Mouse (Mus musculus): ENCODE data around the gene Sncb. TPM values are rescaled to one million over a fixed set of nuclear protein-coding genes. Genes with fewer than 3 reads are reported as not detected.

Sncb gene
- polyA plus RNA-seq, 1 experiment from 2014 or later = not detected

DNA sequence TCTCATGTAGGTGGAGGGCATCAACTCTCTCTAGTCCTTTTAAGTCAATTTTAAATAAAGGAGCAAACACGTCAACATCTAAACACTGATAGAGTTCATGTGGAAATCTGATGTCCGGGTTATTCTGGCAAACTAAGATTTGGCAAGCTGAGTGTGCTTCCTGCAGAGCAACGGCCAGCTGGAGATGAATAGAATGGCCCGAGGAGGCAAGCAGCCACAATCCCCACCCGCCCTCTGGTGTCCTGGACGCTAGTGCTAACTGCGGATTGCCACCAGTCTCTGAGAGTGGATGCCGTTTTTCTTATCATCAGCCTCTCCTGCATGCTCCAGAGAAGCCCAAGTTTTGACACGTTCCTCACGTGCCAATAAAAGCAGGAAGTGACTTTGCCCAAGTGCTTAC is 19.5 kb downstream of the Sncb start:
- Histone ChIP-seq H3K9me3 (ENCODE audit: control insufficient read depth, low read length) (no peaks in the 10 kb centered on the region), H3K4me2 (no peak overlapping the region), H3K4me3 (ENCODE audit: low read depth, low read length) (no peak overlapping the region), H3K4me1 (replicated peaks; ENCODE audit: control insufficient read depth, insufficient read depth, low read length) (no peaks in the 10 kb centered on the region; the same call in 1 of the 2 replicates), H3K27ac (ENCODE audit: low read depth, low read length) (no peak overlapping the region), H3K9ac (ENCODE audit: low read depth, low read length) (no peak overlapping the region), H3K36me3 (ENCODE audit: control insufficient read depth, insufficient read depth, low read length) (no peaks in the 10 kb centered on the region), H3K27me3 (replicated peaks; ENCODE audit: control insufficient read depth, insufficient read depth, low read length) (peaks cover 45% of the 10 kb centered on the region)
- no peak for DNase-seq (ENCODE audit: low spot score)
- no peak for ATAC-seq (replicated peaks; ENCODE audit: low FRiP score)
- 45% methylated on average over 10 of the region's 10 CpGs for WGBS

DNA sequence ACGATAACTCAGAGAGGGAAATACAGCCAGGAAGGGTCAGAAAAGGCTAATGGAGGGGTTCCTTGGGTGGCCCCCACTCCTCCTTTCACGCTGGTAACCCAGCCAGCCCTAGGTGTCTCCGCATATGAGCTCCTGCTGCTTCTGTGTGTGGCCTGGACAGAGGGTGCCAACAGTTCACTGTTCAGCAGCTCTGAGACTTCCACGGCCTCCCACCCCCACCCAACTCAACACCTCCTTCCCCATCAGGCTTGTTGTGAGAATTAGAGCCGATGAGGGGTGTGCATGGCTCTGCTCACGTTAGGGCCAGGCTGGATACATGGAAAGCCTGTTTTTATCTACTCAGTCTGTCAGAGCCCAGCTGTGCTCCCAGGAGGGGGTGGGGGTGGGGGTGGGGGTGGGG is 20.3 kb downstream of the Sncb start:
- Histone ChIP-seq H3K9ac (ENCODE audit: low read depth, low read length) (no peak overlapping the region), H3K36me3 (ENCODE audit: control insufficient read depth, insufficient read depth, low read length) (no peaks in the 10 kb centered on the region), H3K27me3 (replicated peaks; ENCODE audit: control insufficient read depth, insufficient read depth, low read length) (peaks cover 38% of the 10 kb centered on the region), H3K4me3 (ENCODE audit: low read depth, low read length) (no peak overlapping the region), H3K9me3 (ENCODE audit: control insufficient read depth, low read length) (no peaks in the 10 kb centered on the region), H3K4me1 (replicated peaks; ENCODE audit: control insufficient read depth, insufficient read depth, low read length) (no peaks in the 10 kb centered on the region; the same call in 1 of the 2 replicates), H3K27ac (ENCODE audit: low read depth, low read length) (no peak overlapping the region), H3K4me2 (no peak overlapping the region)
- WGBS = 39% methylated on average over 6 of the region's 6 CpGs
- ATAC-seq (replicated peaks; ENCODE audit: low FRiP score) (no peak), DNase-seq (ENCODE audit: low spot score) (no peak)

DNA sequence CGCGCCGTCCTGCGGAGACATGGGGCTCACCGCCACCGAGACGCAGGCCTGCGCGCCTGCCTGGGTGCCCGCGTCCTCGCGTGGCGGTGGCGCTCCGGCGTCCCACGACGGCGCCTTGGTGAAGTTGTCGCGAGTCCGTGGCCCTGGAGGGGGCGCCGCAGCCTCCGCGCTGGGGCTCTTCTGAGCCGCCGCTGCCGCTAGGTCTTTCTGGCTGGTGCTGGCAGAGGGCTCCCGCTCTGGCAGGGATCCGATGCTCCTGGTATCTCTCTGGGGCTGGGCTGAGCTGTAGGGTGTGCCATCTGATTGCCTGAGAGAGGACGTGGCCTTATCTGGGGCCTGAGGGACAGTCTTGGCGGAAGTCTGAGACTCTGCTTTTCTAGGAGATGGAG is 28.2 kb downstream of the Sncb start:
- Histone ChIP-seq H3K9me3 (ENCODE audit: control insufficient read depth, low read length) (no peaks in the 10 kb centered on the region), H3K9ac (ENCODE audit: low read depth, low read length) (no peak overlapping the region), H3K4me3 (ENCODE audit: low read depth, low read length) (peak overlapping the region; percentile 38), H3K4me1 (replicated peaks; ENCODE audit: control insufficient read depth, insufficient read depth, low read length) (no peaks in the 10 kb centered on the region), H3K4me2 (peak overlapping the region; percentile 61), H3K27ac (ENCODE audit: low read depth, low read length) (no peak overlapping the region), H3K36me3 (ENCODE audit: control insufficient read depth, insufficient read depth, low read length) (no peaks in the 10 kb centered on the region), H3K27me3 (replicated peaks; ENCODE audit: control insufficient read depth, insufficient read depth, low read length) (peaks cover 55% of the 10 kb centered on the region)
- WGBS = 4% methylated on average over 34 of the region's 34 CpGs
- ATAC-seq (replicated peaks; ENCODE audit: low FRiP score) (no peak), DNase-seq (ENCODE audit: low spot score) (no peak)

DNA sequence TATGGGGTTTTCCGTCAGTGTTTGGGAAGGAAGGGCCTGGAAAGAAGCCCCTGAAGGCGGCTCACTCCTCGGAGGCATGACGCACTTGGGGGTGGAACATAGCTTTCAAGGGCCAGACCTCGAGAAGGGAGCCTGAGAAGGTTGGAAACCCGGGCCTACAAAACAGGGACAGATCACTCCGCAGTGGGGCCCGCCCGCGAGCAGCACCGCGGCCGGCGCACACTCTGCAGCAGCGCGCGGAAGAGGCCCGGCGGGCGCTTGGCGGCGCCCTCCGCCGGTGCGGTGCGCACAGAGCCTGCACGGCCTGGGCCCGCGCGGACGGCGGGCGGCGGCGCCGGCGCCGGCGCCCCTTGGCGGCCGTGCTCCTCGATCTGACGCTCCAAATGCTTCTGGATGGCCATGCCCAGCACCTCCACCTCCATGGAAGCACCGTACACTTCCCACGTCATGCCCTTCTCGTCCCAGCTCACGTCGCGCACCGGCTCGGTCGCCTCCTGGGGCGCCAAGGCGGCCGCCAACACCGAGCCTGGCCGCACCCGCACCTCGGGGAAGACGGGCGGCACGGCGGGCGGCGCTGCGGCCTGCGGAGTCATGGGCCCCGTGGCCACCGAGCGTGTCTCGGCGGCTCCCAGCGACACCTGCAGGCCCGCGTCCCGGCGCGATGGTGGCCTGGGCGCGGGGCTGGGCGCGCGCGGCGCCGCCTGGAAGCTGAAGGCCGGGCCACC is 28.7 kb downstream of the Sncb start:
- ATAC-seq (replicated peaks; ENCODE audit: low FRiP score) = no peak

DNA sequence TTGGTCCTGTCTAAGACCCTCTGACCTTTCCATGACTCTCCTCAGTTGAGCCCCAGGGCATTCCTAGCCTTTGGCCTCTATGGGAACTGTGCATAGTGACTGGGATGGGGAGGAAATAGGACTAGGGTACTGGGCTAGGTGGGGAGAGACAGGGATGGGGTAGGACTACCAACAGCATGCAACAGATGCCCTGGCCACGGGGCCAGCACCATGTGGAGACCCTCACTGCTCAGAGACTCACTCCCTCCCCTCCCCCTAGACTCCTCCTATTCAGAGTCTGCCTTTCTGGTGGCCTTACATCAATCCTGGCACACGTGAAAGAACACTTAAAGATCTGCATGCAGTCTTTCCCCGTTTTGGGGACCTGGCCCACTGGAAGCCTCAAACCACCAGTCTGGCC is 29.5 kb downstream of the Sncb start:
- DNase-seq (ENCODE audit: low spot score) (no peak), ATAC-seq (replicated peaks; ENCODE audit: low FRiP score) (no peak)
- Histone ChIP-seq H3K4me3 (ENCODE audit: low read depth, low read length) (no peak overlapping the region), H3K4me2 (peak overlapping the region; percentile 61), H3K9ac (ENCODE audit: low read depth, low read length) (no peak overlapping the region), H3K27me3 (replicated peaks; ENCODE audit: control insufficient read depth, insufficient read depth, low read length) (peaks cover 55% of the 10 kb centered on the region), H3K36me3 (ENCODE audit: control insufficient read depth, insufficient read depth, low read length) (no peaks in the 10 kb centered on the region), H3K4me1 (replicated peaks; ENCODE audit: control insufficient read depth, insufficient read depth, low read length) (no peaks in the 10 kb centered on the region), H3K27ac (ENCODE audit: low read depth, low read length) (no peak overlapping the region), H3K9me3 (ENCODE audit: control insufficient read depth, low read length) (no peaks in the 10 kb centered on the region)
- 30% methylated on average over 3 of the region's 3 CpGs for WGBS

More for the DNA sequence above, 28.7 kb downstream of the Sncb start:
- Histone ChIP-seq H3K4me3 (ENCODE audit: low read depth, low read length) (peak overlapping the region; percentile 38), H3K27me3 (replicated peaks; ENCODE audit: control insufficient read depth, insufficient read depth, low read length) (peaks cover 55% of the 10 kb centered on the region), H3K36me3 (ENCODE audit: control insufficient read depth, insufficient read depth, low read length) (no peaks in the 10 kb centered on the region), H3K27ac (ENCODE audit: low read depth, low read length) (no peak overlapping the region), H3K9me3 (ENCODE audit: control insufficient read depth, low read length) (no peaks in the 10 kb centered on the region), H3K4me2 (peak overlapping the region; percentile 61), H3K4me1 (replicated peaks; ENCODE audit: control insufficient read depth, insufficient read depth, low read length) (no peaks in the 10 kb centered on the region), H3K9ac (ENCODE audit: low read depth, low read length) (no peak overlapping the region)
- DNase-seq (ENCODE audit: low spot score) = peak; percentile 39
- WGBS = 3% methylated on average over 66 of the region's 87 CpGs

DNA sequence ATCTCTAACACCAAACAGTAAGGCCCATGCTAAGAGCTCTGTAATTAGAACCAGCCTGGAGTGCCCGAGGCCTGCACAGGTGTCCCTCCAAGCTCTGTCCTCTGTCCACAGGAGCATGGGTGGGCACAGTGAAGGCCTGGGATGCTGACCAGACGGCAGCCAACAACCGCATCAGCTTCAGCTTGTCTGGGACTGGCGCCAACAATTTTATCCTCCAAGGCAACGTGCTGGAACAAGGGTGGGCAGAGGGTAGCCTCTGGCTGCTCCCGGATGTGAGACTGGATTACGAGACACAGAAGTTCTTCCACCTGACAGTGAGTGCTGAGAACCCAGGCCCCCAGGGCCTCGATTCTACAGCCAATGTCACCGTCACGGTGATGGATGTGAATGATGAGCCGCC is 40.3 kb downstream of the Sncb start:
- H3K27me3 ChIP-seq (replicated peaks; ENCODE audit: control insufficient read depth, insufficient read depth, low read length) = no peaks in the 10 kb centered on the region
- H3K27ac ChIP-seq (ENCODE audit: low read depth, low read length) = no peak overlapping the region
- no peak overlapping the region for H3K9ac ChIP-seq (ENCODE audit: low read depth, low read length)
- ATAC-seq (replicated peaks; ENCODE audit: low FRiP score) (no peak), DNase-seq (ENCODE audit: low spot score) (no peak)
- WGBS = 73% methylated on average over 11 of the region's 11 CpGs
- no peaks in the 10 kb centered on the region for H3K9me3 ChIP-seq (ENCODE audit: control insufficient read depth, low read length)
- no peak overlapping the region for H3K4me2 ChIP-seq
- no peak overlapping the region for H3K4me3 ChIP-seq (ENCODE audit: low read depth, low read length)
- H3K4me1 ChIP-seq (replicated peaks; ENCODE audit: control insufficient read depth, insufficient read depth, low read length) = no peaks in the 10 kb centered on the region
- H3K36me3 ChIP-seq (ENCODE audit: control insufficient read depth, insufficient read depth, low read length) = 0 out of 2 replicates have a peak, but pooled peaks cover 3% of the 10 kb centered on the region

DNA sequence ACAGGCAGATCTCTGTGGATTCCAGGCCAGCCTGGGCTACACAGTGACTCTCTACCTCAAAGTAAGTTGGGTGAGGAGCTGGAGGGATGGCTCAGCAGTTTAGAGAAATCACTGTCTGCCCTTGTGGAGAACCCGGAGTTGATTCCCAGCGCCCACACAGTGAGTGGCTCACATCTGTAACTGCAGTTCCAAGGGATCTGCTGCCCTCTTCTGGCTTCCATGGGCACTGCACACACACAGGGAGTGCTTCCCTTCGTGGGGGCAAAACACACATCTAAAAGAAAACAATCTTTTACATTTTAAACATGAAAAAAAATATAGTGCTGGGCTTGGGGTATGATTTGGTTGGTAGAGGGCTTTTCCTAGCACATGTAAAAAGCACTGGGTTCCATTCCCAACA is 43.3 kb downstream of the Sncb start:
- DNase-seq (ENCODE audit: low spot score) = no peak
- Histone ChIP-seq H3K4me3 (ENCODE audit: low read depth, low read length) (no peak overlapping the region), H3K4me2 (no peak overlapping the region), H3K36me3 (ENCODE audit: control insufficient read depth, insufficient read depth, low read length) (0 out of 2 replicates have a peak, but pooled peaks cover 3% of the 10 kb centered on the region), H3K4me1 (replicated peaks; ENCODE audit: control insufficient read depth, insufficient read depth, low read length) (no peaks in the 10 kb centered on the region), H3K27ac (ENCODE audit: low read depth, low read length) (no peak overlapping the region), H3K9ac (ENCODE audit: low read depth, low read length) (no peak overlapping the region), H3K27me3 (replicated peaks; ENCODE audit: control insufficient read depth, insufficient read depth, low read length) (no peaks in the 10 kb centered on the region), H3K9me3 (ENCODE audit: control insufficient read depth, low read length) (no peaks in the 10 kb centered on the region)
- 83% methylated on average over 3 of the region's 3 CpGs for WGBS
- no peak for ATAC-seq (replicated peaks; ENCODE audit: low FRiP score)

DNA sequence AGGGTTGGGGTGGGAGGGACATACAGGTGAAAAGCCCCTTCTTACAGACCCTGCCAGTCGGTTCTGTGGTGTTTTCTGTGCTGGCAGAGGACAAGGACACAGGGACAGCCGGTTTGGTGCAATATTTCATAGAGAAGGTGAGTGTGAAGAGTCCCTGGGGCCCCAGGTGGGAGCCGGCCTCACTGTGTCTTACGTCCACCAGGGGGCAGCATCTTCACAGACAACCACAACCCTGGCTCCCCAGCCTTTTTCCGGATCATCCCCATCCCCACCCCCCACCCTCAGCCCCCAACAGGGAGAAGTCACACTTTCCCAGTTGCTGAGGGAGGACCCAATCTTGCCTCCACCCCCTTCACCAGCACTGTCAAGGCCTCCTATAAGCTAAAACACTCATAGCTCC is 49.5 kb downstream of the Sncb start:
- ATAC-seq (replicated peaks; ENCODE audit: low FRiP score) (no peak), DNase-seq (ENCODE audit: low spot score) (no peak)
- 5% methylated on average over 5 of the region's 5 CpGs for WGBS

DNA sequence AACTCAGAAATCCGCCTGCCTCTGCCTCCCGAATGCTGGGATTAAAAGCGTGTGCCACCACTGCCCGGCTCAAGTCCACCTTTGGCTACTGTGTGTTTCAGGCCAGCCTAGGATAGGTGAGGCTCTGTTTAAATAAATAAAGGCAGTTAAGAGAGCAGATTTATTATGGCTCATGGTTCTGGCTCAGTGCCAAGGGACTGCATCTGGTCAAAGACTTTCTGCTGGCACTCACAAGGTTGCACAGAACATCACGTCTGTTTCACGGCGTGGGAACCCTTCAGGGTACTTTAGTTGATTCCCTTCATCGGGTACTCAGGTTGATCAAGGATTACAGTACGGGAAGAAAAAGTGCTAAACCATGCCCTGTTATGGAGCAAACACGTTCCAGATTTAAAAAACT is 51.4 kb downstream of the Sncb start:
- WGBS = 83% methylated on average over 10 of the region's 10 CpGs

More for the DNA sequence above, 49.5 kb downstream of the Sncb start:
- Histone ChIP-seq H3K9ac (ENCODE audit: low read depth, low read length) (no peak overlapping the region), H3K27ac (ENCODE audit: low read depth, low read length) (no peak overlapping the region), H3K4me1 (replicated peaks; ENCODE audit: control insufficient read depth, insufficient read depth, low read length) (no peaks in the 10 kb centered on the region), H3K27me3 (replicated peaks; ENCODE audit: control insufficient read depth, insufficient read depth, low read length) (no peaks in the 10 kb centered on the region; the same call in 1 of the 2 replicates), H3K36me3 (ENCODE audit: control insufficient read depth, insufficient read depth, low read length) (no peaks in the 10 kb centered on the region), H3K4me3 (ENCODE audit: low read depth, low read length) (no peak overlapping the region), H3K4me2 (no peak overlapping the region), H3K9me3 (ENCODE audit: control insufficient read depth, low read length) (no peaks in the 10 kb centered on the region)

More for the DNA sequence above, 51.4 kb downstream of the Sncb start:
- Histone ChIP-seq H3K9ac (ENCODE audit: low read depth, low read length) (no peak overlapping the region), H3K27me3 (replicated peaks; ENCODE audit: control insufficient read depth, insufficient read depth, low read length) (no peaks in the 10 kb centered on the region; the same call in 1 of the 2 replicates), H3K4me1 (replicated peaks; ENCODE audit: control insufficient read depth, insufficient read depth, low read length) (no peaks in the 10 kb centered on the region), H3K4me2 (no peak overlapping the region), H3K27ac (ENCODE audit: low read depth, low read length) (no peak overlapping the region), H3K4me3 (ENCODE audit: low read depth, low read length) (no peak overlapping the region), H3K36me3 (ENCODE audit: control insufficient read depth, insufficient read depth, low read length) (no peaks in the 10 kb centered on the region), H3K9me3 (ENCODE audit: control insufficient read depth, low read length) (no peaks in the 10 kb centered on the region)
- ATAC-seq (replicated peaks; ENCODE audit: low FRiP score) (no peak), DNase-seq (ENCODE audit: low spot score) (no peak)
